Mouse (Mus musculus): ENCODE results near the gene Sfi1. TPM values are rescaled to one million over a fixed set of nuclear protein-coding genes. Genes with fewer than 3 reads are reported as not detected.
A peak's percentile ranks its signal among the peaks of the same experiment; 100 is the strongest.
"Not testable (repeated sequence)": the region's sequence is repeated elsewhere in the genome, so short reads cannot be mapped to it uniquely, and the experiment has no call there.

The Sfi1 gene
- polyA plus RNA-seq, 1 experiment from 2014 or later, result 5.7 TPM

- peak; percentile 26 for ATAC-seq (ENCODE audit: low FRiP score, low TSS enrichment)
Measured at GRCm38 (mm10) chr11:3165210-3165782, 28.0 kb downstream of the Sfi1 start.

GRCm38 (mm10) chr11:3163661-3164060 is 29.6 kb downstream of the Sfi1 start:
- not testable (repeated sequence) for H3K27me3 ChIP-seq (ENCODE audit: control insufficient read depth, insufficient read depth, low read length); H3K9me3 ChIP-seq (ENCODE audit: control insufficient read depth, low read length); H3K4me2 ChIP-seq (replicated peaks; ENCODE audit: low read depth); H3K4me3 ChIP-seq (ENCODE audit: low read depth, low read length); H3K36me3 ChIP-seq (ENCODE audit: control insufficient read depth, insufficient read depth, low read length); H3K27ac ChIP-seq (replicated peaks); DNase-seq (ENCODE audit: low spot score); ATAC-seq (ENCODE audit: low FRiP score, low TSS enrichment); H3K4me1 ChIP-seq (replicated peaks; ENCODE audit: control insufficient read depth, insufficient read depth); H3K9ac ChIP-seq (ENCODE audit: low read length)
- WGBS, result 47% methylated on average over 3 of the region's 3 CpGs

More at GRCm38 (mm10) chr11:3165210-3165782, 28.0 kb downstream of the Sfi1 start:
- H3K27ac ChIP-seq (replicated peaks); H3K4me1 ChIP-seq (replicated peaks; ENCODE audit: control insufficient read depth, insufficient read depth); H3K36me3 ChIP-seq (ENCODE audit: control insufficient read depth, insufficient read depth, low read length); H3K9ac ChIP-seq (ENCODE audit: low read length); H3K4me2 ChIP-seq (replicated peaks; ENCODE audit: low read depth); H3K27me3 ChIP-seq (ENCODE audit: control insufficient read depth, insufficient read depth, low read length); DNase-seq (ENCODE audit: low spot score); H3K4me3 ChIP-seq (ENCODE audit: low read depth, low read length); H3K9me3 ChIP-seq (ENCODE audit: control insufficient read depth, low read length): not testable (repeated sequence)
- 82% methylated on average over 3 of the region's 5 CpGs for WGBS

- WGBS, result 86% methylated on average over 2 of the region's 2 CpGs
- not testable (repeated sequence) for H3K4me1 ChIP-seq (replicated peaks; ENCODE audit: control insufficient read depth, insufficient read depth); H3K4me3 ChIP-seq (ENCODE audit: low read depth, low read length); DNase-seq (ENCODE audit: low spot score); H3K27ac ChIP-seq (replicated peaks); ATAC-seq (ENCODE audit: low FRiP score, low TSS enrichment); H3K9me3 ChIP-seq (ENCODE audit: control insufficient read depth, low read length); H3K27me3 ChIP-seq (ENCODE audit: control insufficient read depth, insufficient read depth, low read length); H3K36me3 ChIP-seq (ENCODE audit: control insufficient read depth, insufficient read depth, low read length); H3K4me2 ChIP-seq (replicated peaks; ENCODE audit: low read depth); H3K9ac ChIP-seq (ENCODE audit: low read length)
Measured at GRCm38 (mm10) chr11:3163122-3163521, 30.1 kb downstream of the Sfi1 start.

- not testable (repeated sequence) for H3K4me1 ChIP-seq (replicated peaks; ENCODE audit: control insufficient read depth, insufficient read depth); H3K27ac ChIP-seq (replicated peaks); H3K36me3 ChIP-seq (ENCODE audit: control insufficient read depth, insufficient read depth, low read length); H3K4me2 ChIP-seq (replicated peaks; ENCODE audit: low read depth); H3K9me3 ChIP-seq (ENCODE audit: control insufficient read depth, low read length); DNase-seq (ENCODE audit: low spot score); H3K9ac ChIP-seq (ENCODE audit: low read length); H3K27me3 ChIP-seq (ENCODE audit: control insufficient read depth, insufficient read depth, low read length); H3K4me3 ChIP-seq (ENCODE audit: low read depth, low read length)
- ATAC-seq (ENCODE audit: low FRiP score, low TSS enrichment), result peak; percentile 63
- 63% methylated on average over 5 of the region's 5 CpGs for WGBS
Measured at GRCm38 (mm10) chr11:3162236-3162897, 30.9 kb downstream of the Sfi1 start.

GRCm38 (mm10) chr11:3161370-3161769 is 31.9 kb downstream of the Sfi1 start:
- ATAC-seq (ENCODE audit: low FRiP score, low TSS enrichment); H3K27ac ChIP-seq (replicated peaks); H3K4me3 ChIP-seq (ENCODE audit: low read depth, low read length); H3K9me3 ChIP-seq (ENCODE audit: control insufficient read depth, low read length); H3K9ac ChIP-seq (ENCODE audit: low read length); H3K4me2 ChIP-seq (replicated peaks; ENCODE audit: low read depth); H3K36me3 ChIP-seq (ENCODE audit: control insufficient read depth, insufficient read depth, low read length); DNase-seq (ENCODE audit: low spot score); H3K27me3 ChIP-seq (ENCODE audit: control insufficient read depth, insufficient read depth, low read length); H3K4me1 ChIP-seq (replicated peaks; ENCODE audit: control insufficient read depth, insufficient read depth): not testable (repeated sequence)
- WGBS, result 56% methylated on average over 1 of the region's 2 CpGs

GRCm38 (mm10) chr11:3158800-3159199 is 34.5 kb downstream of the Sfi1 start:
- H3K36me3 ChIP-seq (ENCODE audit: control insufficient read depth, insufficient read depth, low read length); H3K27me3 ChIP-seq (ENCODE audit: control insufficient read depth, insufficient read depth, low read length); H3K4me2 ChIP-seq (replicated peaks; ENCODE audit: low read depth); H3K9ac ChIP-seq (ENCODE audit: low read length); H3K4me3 ChIP-seq (ENCODE audit: low read depth, low read length); H3K4me1 ChIP-seq (replicated peaks; ENCODE audit: control insufficient read depth, insufficient read depth); H3K27ac ChIP-seq (replicated peaks); H3K9me3 ChIP-seq (ENCODE audit: control insufficient read depth, low read length); ATAC-seq (ENCODE audit: low FRiP score, low TSS enrichment); DNase-seq (ENCODE audit: low spot score): not testable (repeated sequence)
- 91% methylated on average over 4 of the region's 4 CpGs for WGBS

GRCm38 (mm10) chr11:3157996-3158395 is 35.3 kb downstream of the Sfi1 start:
- not testable (repeated sequence) for ATAC-seq (ENCODE audit: low FRiP score, low TSS enrichment); H3K4me2 ChIP-seq (replicated peaks; ENCODE audit: low read depth); H3K27ac ChIP-seq (replicated peaks); H3K27me3 ChIP-seq (ENCODE audit: control insufficient read depth, insufficient read depth, low read length); H3K9ac ChIP-seq (ENCODE audit: low read length); H3K4me1 ChIP-seq (replicated peaks; ENCODE audit: control insufficient read depth, insufficient read depth); H3K9me3 ChIP-seq (ENCODE audit: control insufficient read depth, low read length); H3K4me3 ChIP-seq (ENCODE audit: low read depth, low read length); DNase-seq (ENCODE audit: low spot score); H3K36me3 ChIP-seq (ENCODE audit: control insufficient read depth, insufficient read depth, low read length)
- 94% methylated on average over 6 of the region's 6 CpGs for WGBS

GRCm38 (mm10) chr11:3156991-3157390 is 36.3 kb downstream of the Sfi1 start:
- H3K9me3 ChIP-seq (ENCODE audit: control insufficient read depth, low read length); H3K36me3 ChIP-seq (ENCODE audit: control insufficient read depth, insufficient read depth, low read length); H3K9ac ChIP-seq (ENCODE audit: low read length); H3K27me3 ChIP-seq (ENCODE audit: control insufficient read depth, insufficient read depth, low read length); DNase-seq (ENCODE audit: low spot score); ATAC-seq (ENCODE audit: low FRiP score, low TSS enrichment); H3K4me3 ChIP-seq (ENCODE audit: low read depth, low read length); H3K4me2 ChIP-seq (replicated peaks; ENCODE audit: low read depth); H3K4me1 ChIP-seq (replicated peaks; ENCODE audit: control insufficient read depth, insufficient read depth); H3K27ac ChIP-seq (replicated peaks): not testable (repeated sequence)
- WGBS, result 93% methylated on average over 2 of the region's 3 CpGs

- not testable (repeated sequence) for H3K36me3 ChIP-seq (ENCODE audit: control insufficient read depth, insufficient read depth, low read length); H3K4me2 ChIP-seq (replicated peaks; ENCODE audit: low read depth); H3K4me3 ChIP-seq (ENCODE audit: low read depth, low read length); H3K27me3 ChIP-seq (ENCODE audit: control insufficient read depth, insufficient read depth, low read length); H3K9ac ChIP-seq (ENCODE audit: low read length); H3K9me3 ChIP-seq (ENCODE audit: control insufficient read depth, low read length); H3K4me1 ChIP-seq (replicated peaks; ENCODE audit: control insufficient read depth, insufficient read depth); H3K27ac ChIP-seq (replicated peaks)
- WGBS, result 71% methylated on average over 1 of the region's 1 CpGs
- DNase-seq (ENCODE audit: low spot score) (peak; percentile 40), ATAC-seq (ENCODE audit: low FRiP score, low TSS enrichment) (peak; percentile 77)
Measured at GRCm38 (mm10) chr11:3153666-3154397, 39.4 kb downstream of the Sfi1 start.
